Mouse (Mus musculus) right cerebral cortex, adult 2 months (tissue): Measurements from ENCODE around the gene Rock2.
A peak's percentile ranks its signal among the peaks of the same experiment; 100 is the strongest.

Experiments
- DNase-seq, 2 experiments: peaks; one replicate each; pipeline ENCODE4 v3.0.0; 2021 to 2022; ENCODE audit warnings: low spot score in 2 of 2

The Rock2 gene

DNA sequence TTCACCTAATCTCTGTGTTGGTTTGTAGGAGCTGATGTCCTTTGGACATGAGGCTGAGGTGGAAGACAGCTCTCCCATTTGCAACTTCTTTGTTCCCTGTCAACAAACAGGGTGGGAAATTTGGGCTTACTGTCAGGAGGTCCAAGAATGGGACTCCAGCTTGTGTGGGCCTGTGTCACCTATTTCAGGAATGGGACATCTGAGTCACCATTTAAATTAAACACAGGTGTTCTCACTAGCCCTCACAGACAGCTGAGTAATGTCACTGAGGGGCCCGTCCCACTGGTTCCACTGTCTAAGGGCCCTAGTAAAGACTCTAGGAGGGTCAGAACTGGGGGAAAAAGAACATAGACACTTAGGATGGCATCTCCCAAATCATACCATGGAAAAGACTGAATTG is 22.7 kb upstream of the Rock2 start:
- DNase-seq: no peak

GRCm38 (mm10) chr12:16872926-16873464 is 21.7 kb upstream of the Rock2 start:
- no peak for DNase-seq

- peak in 1 of 2 experiments; percentile 55 for DNase-seq
Observed at GRCm38 (mm10) chr12:16873549-16873948, 21.1 kb upstream of the Rock2 start.

DNA sequence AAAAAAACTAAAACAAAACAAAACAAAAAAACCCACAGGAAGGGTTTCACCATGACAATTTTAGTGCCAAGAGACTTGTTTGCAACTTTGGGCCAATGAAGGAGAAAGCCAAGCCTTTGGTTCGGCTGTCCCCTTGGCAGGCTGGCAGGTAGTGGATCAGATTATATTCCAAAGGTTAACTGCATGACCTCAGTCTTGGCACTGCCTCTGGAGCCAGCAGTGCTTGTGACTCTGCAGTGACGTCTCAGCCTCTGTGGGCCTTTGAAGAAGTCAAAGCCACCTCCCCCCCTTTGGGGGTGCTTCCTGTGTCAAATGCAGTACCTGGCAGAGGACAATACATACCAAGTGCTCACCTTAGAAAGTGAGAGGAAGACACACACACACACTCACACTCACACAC is 20.6 kb upstream of the Rock2 start:
- no peak for DNase-seq

DNA sequence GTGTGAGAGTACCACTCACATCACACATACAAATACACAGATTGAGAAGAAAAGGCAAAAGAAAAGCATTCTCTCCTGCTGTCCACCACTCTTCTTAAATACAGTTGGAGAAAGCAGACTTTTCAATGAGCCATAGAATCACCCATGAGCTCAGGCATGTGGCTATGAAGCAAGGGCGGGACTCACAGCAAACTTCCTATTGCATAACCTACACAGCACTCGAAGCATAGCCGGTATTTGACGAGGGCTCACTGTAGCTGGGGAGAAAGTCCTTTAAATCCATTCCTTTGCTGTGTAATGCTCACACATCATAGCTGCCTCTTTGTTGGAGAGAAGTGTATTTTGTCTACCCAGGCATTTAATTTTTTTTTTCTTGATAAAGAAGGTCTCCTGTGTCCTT is 19.4 kb upstream of the Rock2 start:
- no peak for DNase-seq

- DNase-seq: no peak
Observed at GRCm38 (mm10) chr12:16875678-16876077, 19.0 kb upstream of the Rock2 start.

DNA sequence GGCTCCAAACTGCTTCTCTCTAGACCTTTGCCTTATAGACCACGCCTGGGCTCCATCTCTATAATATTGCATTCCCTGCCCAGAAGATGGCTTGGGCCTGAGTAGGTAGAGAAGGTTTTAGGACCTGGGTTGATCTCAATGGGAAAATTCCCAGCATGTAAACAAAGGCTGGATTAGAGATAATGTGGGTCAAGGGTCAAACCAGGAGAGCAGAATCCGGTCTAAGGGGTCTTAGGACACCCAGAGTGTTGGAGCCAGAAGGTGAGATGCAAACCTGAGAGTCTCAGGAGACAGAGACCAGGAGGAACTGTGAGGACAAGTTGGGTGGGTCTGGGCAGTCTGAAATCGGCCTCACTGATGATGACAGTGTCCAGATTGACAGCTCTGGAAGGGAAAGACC is 18.0 kb upstream of the Rock2 start:
- no peak for DNase-seq

DNA sequence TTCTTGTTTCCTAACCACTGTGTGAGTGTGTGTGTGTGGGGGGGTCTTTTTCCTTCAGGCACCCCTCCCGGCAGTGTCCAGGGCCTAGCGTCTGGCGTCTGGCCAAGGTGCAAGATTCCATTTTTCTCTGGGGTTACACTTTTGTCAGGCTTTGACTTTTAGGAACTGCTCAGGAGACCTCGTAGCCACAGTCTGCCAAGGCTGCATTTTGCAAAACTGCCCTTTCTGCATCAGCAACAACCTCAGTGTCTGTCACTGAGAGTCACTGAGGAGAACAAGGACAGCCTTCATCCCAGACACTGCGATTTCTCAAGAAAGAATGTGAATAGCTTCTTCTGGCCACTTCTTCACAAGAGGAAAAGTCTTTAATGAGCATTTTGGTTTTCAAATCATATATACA is 17.6 kb upstream of the Rock2 start:
- no peak for DNase-seq

GRCm38 (mm10) chr12:16877679-16878078 is 17.0 kb upstream of the Rock2 start:
- DNase-seq: no peak

DNA sequence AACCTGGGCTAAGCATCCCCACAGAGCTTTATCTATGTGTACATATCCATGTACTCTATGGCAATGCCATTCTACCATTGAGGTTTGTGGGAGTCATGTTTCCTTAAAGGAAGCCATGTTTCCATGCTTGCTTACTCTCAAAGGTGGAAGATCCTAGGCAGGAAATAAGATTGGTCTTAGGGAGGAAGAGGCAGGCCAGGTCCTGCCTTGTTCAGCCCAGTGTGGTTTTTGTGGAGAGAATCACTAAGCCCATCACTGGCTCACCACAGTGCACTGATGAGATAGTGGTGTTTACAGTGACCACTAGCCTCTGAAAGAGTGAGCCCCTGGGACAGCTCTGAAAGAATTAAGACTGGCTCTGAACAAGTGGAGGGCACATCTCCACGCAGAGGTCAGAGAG is 15.3 kb upstream of the Rock2 start:
- no peak for DNase-seq

DNA sequence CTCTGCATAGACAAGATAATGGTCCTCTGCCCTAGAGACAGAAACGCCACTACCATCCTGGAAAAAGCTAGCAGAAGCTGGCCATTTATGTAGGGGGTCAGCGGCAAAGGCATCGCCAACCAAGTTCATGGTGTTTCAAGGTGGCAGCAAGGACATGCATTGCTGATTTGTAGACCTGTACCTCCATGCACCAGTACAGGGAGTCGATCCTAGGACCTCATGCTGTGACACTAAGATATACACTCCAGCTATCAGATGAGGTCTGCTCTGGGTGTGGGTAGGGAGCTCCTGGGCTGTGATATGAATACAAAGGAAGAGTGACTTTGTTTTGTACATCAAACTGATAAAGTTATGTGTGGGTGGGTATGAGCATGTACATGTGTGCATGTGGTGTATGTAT is 14.6 kb upstream of the Rock2 start:
- no peak for DNase-seq

DNA sequence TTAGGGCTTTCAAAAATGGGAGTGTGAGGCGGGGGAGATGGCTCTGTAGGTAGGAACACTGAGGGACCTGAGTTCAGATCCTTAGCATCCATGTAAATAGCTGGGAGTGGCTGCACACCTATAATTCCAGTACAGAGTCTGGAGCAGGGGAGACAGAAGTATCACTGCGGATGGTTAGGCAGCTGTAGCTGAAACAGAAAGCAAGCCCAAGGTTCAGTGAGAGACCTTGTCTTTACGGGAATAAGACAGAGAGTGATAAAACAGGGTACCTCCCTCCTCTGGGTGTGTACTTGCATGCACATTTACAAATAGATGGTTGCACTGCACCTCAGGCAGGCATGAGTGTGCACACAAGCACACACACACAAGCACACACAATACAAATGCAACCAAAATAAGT is 12.3 kb upstream of the Rock2 start:
- DNase-seq: no peak

GRCm38 (mm10) chr12:16883111-16883510 is 11.6 kb upstream of the Rock2 start:
- DNase-seq: no peak

DNA sequence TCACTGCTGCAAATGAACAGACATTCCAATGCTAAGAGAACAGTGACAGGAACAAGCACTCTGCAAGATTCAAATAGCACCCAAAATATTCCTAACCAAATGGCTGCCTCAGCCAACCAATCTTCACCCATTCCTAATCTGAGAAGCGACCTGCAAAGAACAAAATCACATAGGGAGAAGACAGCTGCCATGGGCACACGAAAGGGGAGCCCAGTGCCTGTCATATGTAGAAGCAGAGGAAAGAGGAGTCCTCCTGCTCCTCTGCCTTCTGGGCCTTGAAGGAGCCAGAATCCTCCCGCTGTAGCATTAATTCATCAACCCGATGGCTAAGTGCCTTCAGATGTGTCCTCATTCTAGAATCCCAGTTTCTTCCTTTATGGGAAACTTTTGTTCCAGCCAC is 10.2 kb upstream of the Rock2 start:
- DNase-seq: no peak

DNA sequence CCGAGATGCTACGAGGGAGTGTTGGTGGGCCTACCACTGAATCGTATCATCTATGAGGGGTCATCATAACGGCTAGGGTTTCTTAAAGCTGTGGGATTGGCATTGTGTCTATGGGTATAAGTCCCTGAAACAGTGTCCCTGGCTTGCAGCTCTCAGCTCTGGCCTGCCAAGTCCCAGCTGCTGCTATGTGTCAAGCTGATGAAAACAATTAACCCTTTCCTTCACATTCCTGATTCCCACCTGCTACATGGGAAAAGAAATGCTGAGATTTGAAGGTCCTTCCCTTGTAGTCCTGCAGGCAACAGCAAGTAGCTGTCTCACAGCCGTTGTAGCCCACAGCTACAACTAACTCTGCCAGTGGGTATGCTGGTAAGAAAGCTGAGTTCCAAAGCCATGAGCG is 8.3 kb upstream of the Rock2 start:
- DNase-seq: no peak

- no peak for DNase-seq
Observed at GRCm38 (mm10) chr12:16893039-16893438, 1.7 kb upstream of the Rock2 start.

- DNase-seq: no peak
Observed at GRCm38 (mm10) chr12:16893656-16894395, 869 bp upstream of the Rock2 start.

DNA sequence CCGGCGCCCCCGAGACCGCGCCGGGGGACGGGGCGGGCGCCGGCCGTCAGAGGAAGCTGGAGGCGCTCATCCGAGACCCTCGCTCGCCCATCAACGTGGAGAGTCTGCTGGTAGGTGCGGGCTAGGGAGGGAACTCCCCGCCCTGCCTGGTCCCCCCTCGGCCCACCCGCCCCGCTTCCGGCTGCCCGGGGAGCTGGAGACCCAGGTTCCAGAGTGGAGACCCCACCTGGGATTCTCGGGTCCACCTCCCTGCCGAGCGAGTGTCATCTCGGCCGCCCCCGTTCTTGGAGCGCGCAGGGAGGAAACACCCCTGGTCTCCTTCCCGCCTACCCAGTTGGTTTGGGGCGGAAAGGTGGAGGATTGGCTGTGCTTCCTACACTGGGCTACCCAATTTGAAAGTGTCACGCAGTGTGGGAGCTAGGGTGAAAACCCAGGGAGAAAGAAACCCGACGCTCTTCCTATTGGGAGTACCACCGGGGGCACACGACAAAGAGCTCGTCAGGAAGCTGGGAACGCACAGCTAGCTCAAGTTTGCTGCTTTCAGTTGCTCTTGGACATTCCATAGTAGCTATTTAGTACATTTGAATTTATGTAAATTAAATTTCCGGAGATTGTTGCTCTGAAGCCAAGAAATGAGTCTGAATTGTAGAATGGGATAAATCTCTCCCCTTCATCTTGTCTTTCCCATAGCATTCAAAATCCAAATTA is 680 bp downstream of the Rock2 start:
- DNase-seq: peak; percentile 38 to 65

DNA sequence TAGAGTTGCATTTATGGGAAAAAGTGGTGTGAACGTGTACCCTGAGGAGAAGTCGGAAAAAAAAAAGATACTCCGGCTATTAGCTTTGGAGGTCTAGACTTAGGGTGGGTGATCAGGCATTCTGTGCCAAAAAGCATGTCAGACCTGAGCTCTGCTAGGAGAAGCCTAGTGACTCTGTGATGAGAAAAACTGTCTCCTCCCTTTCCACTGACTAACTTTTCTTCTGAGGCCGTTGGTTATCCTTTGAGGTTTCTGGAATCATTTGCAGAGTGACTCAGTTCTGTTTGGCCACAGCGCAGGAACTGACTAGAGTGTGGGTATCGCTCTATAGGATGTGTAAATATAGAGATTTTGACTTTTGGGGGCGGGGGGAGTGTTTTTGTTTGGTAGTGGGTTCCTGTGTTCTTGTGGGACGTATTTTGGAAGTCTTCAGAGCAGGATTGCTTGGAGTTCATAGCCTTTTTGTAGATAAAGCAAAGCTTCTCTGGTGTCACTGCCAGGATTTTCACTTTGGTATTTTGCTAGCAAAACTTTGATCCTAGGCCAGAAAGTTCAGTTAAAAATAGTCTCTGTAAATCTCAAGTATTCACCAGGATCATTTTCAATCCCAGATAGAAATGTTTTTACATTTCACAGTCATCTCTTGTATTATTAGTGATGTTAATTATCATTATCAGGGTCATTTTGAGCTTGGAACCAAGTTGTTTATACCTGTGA is 1.5 kb downstream of the Rock2 start:
- peak in 1 of 2 experiments; percentile 42 for DNase-seq

- DNase-seq: no peak
Observed at GRCm38 (mm10) chr12:16897225-16897624, 2.5 kb downstream of the Rock2 start.

DNA sequence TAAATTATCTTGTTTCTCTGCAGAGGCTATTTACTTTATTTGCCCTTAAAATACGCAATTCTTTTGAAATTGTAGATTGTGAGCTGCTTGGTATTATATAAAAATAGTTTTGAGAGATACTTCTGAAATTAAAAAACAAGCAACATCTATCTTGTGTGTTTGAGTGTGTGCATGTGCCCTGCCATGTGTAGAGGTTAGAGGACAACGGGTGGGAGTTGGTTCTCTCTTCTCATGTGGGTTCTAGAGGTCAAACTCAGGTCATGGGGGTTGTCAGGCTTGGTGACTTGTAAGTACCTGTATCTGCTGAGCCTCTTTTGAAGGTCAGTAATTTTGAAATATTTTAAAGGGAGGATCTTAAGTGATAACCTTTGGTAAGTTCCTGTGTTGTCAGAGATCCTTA is 3.5 kb downstream of the Rock2 start:
- DNase-seq: no peak

- DNase-seq: no peak
Observed at GRCm38 (mm10) chr12:16898790-16899189, 4.1 kb downstream of the Rock2 start.
